Mouse (Mus musculus): ENCODE data around the gene Matk.

- TF ChIP-seq CTCF (IDR thresholded peaks at IDR 0.05; ENCODE audit: low read depth, low read length) (no peak), POLR2A (IDR thresholded peaks at IDR 0.05; ENCODE audit: extremely low read depth, insufficient read depth, low read length) (no peak)
Observed at GRCm38 (mm10) chr10:81221402-81222015, 31.2 kb upstream of the Matk start.
